ENCODE assay signal across 9 mouse cellular contexts in the genomic region with DNA sequence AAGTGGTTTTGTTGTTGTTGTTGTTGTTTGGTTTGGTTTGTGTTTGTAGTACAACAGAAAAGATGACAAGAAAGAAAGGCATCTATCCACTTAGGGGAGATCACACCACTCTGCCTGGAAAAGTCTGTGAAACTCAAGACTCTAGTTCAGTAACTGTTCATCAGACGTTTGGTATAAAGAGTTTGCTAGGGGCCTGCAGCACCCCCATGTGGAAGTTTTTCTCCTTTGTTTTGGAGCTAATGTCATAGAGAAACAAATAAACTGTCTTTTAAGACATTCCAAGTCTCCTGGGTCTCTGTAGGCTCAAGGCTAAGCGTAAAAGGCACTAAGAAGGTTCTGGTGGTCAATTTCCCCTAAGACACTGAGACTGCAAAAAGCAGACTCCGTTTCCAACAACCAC. TPM values are rescaled to one million over a fixed set of nuclear protein-coding genes. Genes with fewer than 3 reads are reported as not detected.
DNase-seq lines count a peak whose midpoint lies in the region; ATAC-seq and TF ChIP-seq lines count a peak whose summit lies in the region.
"Had no signal": no experiment of that assay in that cellular context is flagged by ENCODE, and none has a peak within 500 bp of the region (broad histone marks: within the 10 kb centered on the region; RNA-seq: fewer than 3 reads in every experiment).

No protein-coding gene starts in this region.

- no peak overlapping the region for H3K9ac ChIP-seq in heart, postnatal 0 days (replicated peaks; ENCODE audit: low read depth, low read length)
- H3K9ac ChIP-seq in ES-Bruce4 (ENCODE audit: low read depth, poor library complexity, severe bottlenecking), result peak overlapping the region; percentile 54
- no peak overlapping the region for H3K9ac ChIP-seq in midbrain, embryonic 11.5 days (ENCODE audit: low read length)

- H3K9me3 ChIP-seq in heart, postnatal 0 days (replicated peaks; ENCODE audit: control insufficient read depth, low read length), result no peaks in the 10 kb centered on the region
- no peaks in the 10 kb centered on the region for H3K9me3 ChIP-seq in ES-Bruce4 (replicated peaks; ENCODE audit: control insufficient read depth, insufficient read depth, low read length, poor library complexity, severe bottlenecking)
- no peaks in the 10 kb centered on the region for H3K9me3 ChIP-seq in hindbrain, embryonic 10.5 days
- H3K9me3 ChIP-seq in midbrain, embryonic 11.5 days (ENCODE audit: control insufficient read depth, low read length), result no peaks in the 10 kb centered on the region

- H3K4me1 ChIP-seq in heart, postnatal 0 days (ENCODE audit: control insufficient read depth, insufficient read depth), result peaks cover 6% of the 10 kb centered on the region
- peaks cover 2% of the 10 kb centered on the region for H3K4me1 ChIP-seq in ES-Bruce4 (ENCODE audit: control insufficient read depth, insufficient read depth, low read length)
- H3K4me1 ChIP-seq in hindbrain, embryonic 10.5 days (replicated peaks), result peaks cover 12% of the 10 kb centered on the region
- peaks cover 10% of the 10 kb centered on the region for H3K4me1 ChIP-seq in midbrain, embryonic 11.5 days (ENCODE audit: control insufficient read depth, insufficient read depth, low read length)

- ATAC-seq in heart, postnatal 0 days (ENCODE audit: insufficient read depth, low read depth), result no peak
- ATAC-seq in midbrain, embryonic 11.5 days (ENCODE audit: low FRiP score), result no peak

- no peaks in the 10 kb centered on the region for H3K27me3 ChIP-seq in heart, postnatal 0 days (ENCODE audit: control insufficient read depth, insufficient read depth, low read length)
- H3K27me3 ChIP-seq in ES-Bruce4 (ENCODE audit: control insufficient read depth, insufficient read depth, low read length, poor library complexity, severe bottlenecking), result no peaks in the 10 kb centered on the region
- no peaks in the 10 kb centered on the region for H3K27me3 ChIP-seq in hindbrain, embryonic 10.5 days (ENCODE audit: insufficient read depth, poor library complexity, severe bottlenecking)
- no peaks in the 10 kb centered on the region for H3K27me3 ChIP-seq in midbrain, embryonic 11.5 days (ENCODE audit: control insufficient read depth, insufficient read depth, low read length)

- DNase-seq in heart, postnatal 0 days (ENCODE audit: low spot score), result no peak
- DNase-seq in heart, postnatal 14 days, result no peak
- DNase-seq in hindbrain, embryonic 10.5 days (ENCODE audit: low spot score), result no peak
- DNase-seq in midbrain, embryonic 11.5 days (ENCODE audit: low spot score, missing footprints), result no peak
- DNase-seq in natural killer cell, adult 2 months (ENCODE audit: low spot score in 2 of 2), result no peak
- no peak for DNase-seq in cerebellum, postnatal 36 days
- no peak for DNase-seq in gastrocnemius, postnatal 25 days
- DNase-seq: thymus, postnatal 14 days had no signal

- WGBS in heart, postnatal 0 days, result 43% methylated on average over 3 of the region's 3 CpGs
- WGBS in hindbrain, embryonic 10.5 days, result 61% methylated on average over 3 of the region's 3 CpGs
- WGBS in midbrain, embryonic 11.5 days, result 49% methylated on average over 3 of the region's 3 CpGs

- TF ChIP-seq POLR2A in ES-Bruce4 (IDR thresholded peaks at IDR 0.05; ENCODE audit: insufficient read depth, low read length), result no peak

- no peak for TF ChIP-seq EP300 in heart, postnatal 0 days (IDR thresholded peaks at IDR 0.05; ENCODE audit: low read depth)
- no peak for TF ChIP-seq EP300 in ES-Bruce4 (IDR thresholded peaks at IDR 0.05; ENCODE audit: insufficient read depth, low read depth, low read length)

- H3K27ac ChIP-seq in heart, postnatal 0 days (ENCODE audit: low read depth), result no peak overlapping the region
- H3K27ac ChIP-seq in ES-Bruce4 (ENCODE audit: insufficient read depth, low read length), result no peak overlapping the region
- no peak overlapping the region for H3K27ac ChIP-seq in hindbrain, embryonic 10.5 days
- H3K27ac ChIP-seq in midbrain, embryonic 11.5 days (ENCODE audit: low read depth, low read length), result no peak overlapping the region

- no peak overlapping the region for H3K4me2 ChIP-seq in heart, postnatal 0 days (ENCODE audit: low read depth, low read length)
- H3K4me2 ChIP-seq in midbrain, embryonic 11.5 days, result peak overlapping the region; percentile 85

- H3K36me3 ChIP-seq in heart, postnatal 0 days (replicated peaks; ENCODE audit: control insufficient read depth, insufficient read depth, low read length), result peaks cover 26% of the 10 kb centered on the region
- peaks cover 14% of the 10 kb centered on the region for H3K36me3 ChIP-seq in ES-Bruce4 (ENCODE audit: control insufficient read depth, insufficient read depth, low read length, poor library complexity, severe bottlenecking)
- peaks cover 35% of the 10 kb centered on the region for H3K36me3 ChIP-seq in hindbrain, embryonic 10.5 days
- peaks cover 3% of the 10 kb centered on the region; the same call in 1 of the 2 replicates for H3K36me3 ChIP-seq in midbrain, embryonic 11.5 days (ENCODE audit: control insufficient read depth, insufficient read depth, low read length)

- intact Hi-C loops in heart, postnatal 14 days (cut with DNase I), result loop anchor here (5.0 kb wide), 2 partner anchors 86 to 136 kb away; no protein-coding TSS in a partner anchor

- no peak overlapping the region for H3K4me3 ChIP-seq in heart, postnatal 0 days (ENCODE audit: low read depth, low read length)
- H3K4me3 ChIP-seq in ES-Bruce4 (ENCODE audit: low read depth, low read length), result peak overlapping the region; percentile 85
- H3K4me3 ChIP-seq in hindbrain, embryonic 10.5 days, result peak overlapping the region; percentile 70
- peak overlapping the region; percentile 44; the same call in 1 of the 2 replicates for H3K4me3 ChIP-seq in midbrain, embryonic 11.5 days (ENCODE audit: low read depth, low read length)

- TF ChIP-seq CTCF in heart, postnatal 0 days (IDR thresholded peaks at IDR 0.05; ENCODE audit: low read depth), result peak; percentile 8; the same call in 1 of the 2 replicates
- TF ChIP-seq CTCF in ES-Bruce4 (IDR thresholded peaks at IDR 0.05; ENCODE audit: low read depth, low read length), result no peak

RNA-seq across cellular contexts. Expression of gene Snx11, which starts 1.3 kb away (rescaled TPM):
- total RNA-seq in heart, postnatal 0 days (2014; rRNA removed; ENCODE audit: low replicate concordance), result 14.4 and 14.8 TPM in 2 replicates
- 9.0 and 10.2 TPM in 2 replicates for polyA plus RNA-seq in heart, postnatal 0 days (2015; fragmentation: Nextera tagmentation; extraction: Ambion mirVana)
- 10 to 100 TPM; 12.4 to 13.7 TPM for total RNA-seq in heart, postnatal 14 days (2021)
- polyA plus RNA-seq in ES-Bruce4 (2011; ENCODE audit: insufficient read depth, insufficient read length, low read depth, missing spikeins), result 27.3 and 31.1 TPM in 2 replicates
- polyA plus RNA-seq in hindbrain, embryonic 10.5 days (2016; fragmentation: Nextera tagmentation; extraction: Ambion mirVana), result 28.0 and 30.4 TPM in 2 replicates
- polyA plus RNA-seq in midbrain, embryonic 11.5 days (2014; fragmentation: Nextera tagmentation; extraction: Ambion mirVana), result 15.3 and 18.8 TPM in 2 replicates
- total RNA-seq in gastrocnemius, postnatal 25 days (2021), result 10 to 100 TPM in 1 of 2 experiments, 1 to 10 TPM in 1; 8.1 to 11.3 TPM

RNA-seq across cellular contexts. Expression of gene Cbx1, which starts 12.9 kb away (rescaled TPM):
- total RNA-seq in heart, postnatal 0 days (2014; rRNA removed; ENCODE audit: low replicate concordance), result 9.9 and 24.9 TPM in 2 replicates
- polyA plus RNA-seq in heart, postnatal 0 days (2015; fragmentation: Nextera tagmentation; extraction: Ambion mirVana), result 35.6 and 42.0 TPM in 2 replicates
- 10 to 100 TPM; 36.4 to 46.8 TPM for total RNA-seq in heart, postnatal 14 days (2021)
- 201 and 202 TPM in 2 replicates for polyA plus RNA-seq in ES-Bruce4 (2011; ENCODE audit: insufficient read depth, insufficient read length, low read depth, missing spikeins)
- polyA plus RNA-seq in hindbrain, embryonic 10.5 days (2016; fragmentation: Nextera tagmentation; extraction: Ambion mirVana), result 158 and 198 TPM in 2 replicates
- 167 and 169 TPM in 2 replicates for polyA plus RNA-seq in midbrain, embryonic 11.5 days (2014; fragmentation: Nextera tagmentation; extraction: Ambion mirVana)
- total RNA-seq in gastrocnemius, postnatal 25 days (2021), result 10 to 100 TPM; 32.8 to 34.6 TPM

RNA-seq across cellular contexts. Expression of gene Nfe2l1, which starts 53.7 kb away (rescaled TPM):
- 98.8 and 99.1 TPM in 2 replicates for total RNA-seq in heart, postnatal 0 days (2014; rRNA removed; ENCODE audit: low replicate concordance)
- 81.2 and 83.5 TPM in 2 replicates for polyA plus RNA-seq in heart, postnatal 0 days (2015; fragmentation: Nextera tagmentation; extraction: Ambion mirVana)
- 100 to 1,000 TPM; 346 to 358 TPM for total RNA-seq in heart, postnatal 14 days (2021)
- 181 and 194 TPM in 2 replicates for polyA plus RNA-seq in ES-Bruce4 (2011; ENCODE audit: insufficient read depth, insufficient read length, low read depth, missing spikeins)
- polyA plus RNA-seq in hindbrain, embryonic 10.5 days (2016; fragmentation: Nextera tagmentation; extraction: Ambion mirVana), result 65.7 and 71.8 TPM in 2 replicates
- polyA plus RNA-seq in midbrain, embryonic 11.5 days (2014; fragmentation: Nextera tagmentation; extraction: Ambion mirVana), result 31.7 and 35.2 TPM in 2 replicates
- 100 to 1,000 TPM; 348 to 389 TPM for total RNA-seq in gastrocnemius, postnatal 25 days (2021)
